ENCODE assay signal across 9 mouse cellular contexts in the genomic region with DNA sequence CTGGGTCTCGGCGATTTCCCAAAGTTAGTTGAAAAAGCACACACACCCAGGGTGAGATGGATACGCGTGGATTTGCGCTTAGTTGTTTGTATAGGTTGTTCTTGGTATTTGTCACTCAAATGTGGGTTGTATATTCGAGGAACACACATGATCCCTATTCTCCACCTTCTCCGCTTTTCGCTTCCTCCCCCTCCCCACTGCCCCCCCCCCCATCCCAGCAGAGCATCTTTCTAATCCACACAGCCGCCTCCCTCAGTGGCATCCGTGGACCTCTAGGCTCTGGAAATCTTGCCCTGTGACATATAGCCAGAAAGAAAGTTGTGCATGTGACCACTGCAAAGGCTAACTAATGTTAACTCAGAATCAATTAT. TPM values are rescaled to one million over a fixed set of nuclear protein-coding genes. Genes with fewer than 3 reads are reported as not detected.
DNase-seq lines count a peak whose midpoint lies in the region; ATAC-seq and TF ChIP-seq lines count a peak whose summit lies in the region.
"Had no signal": no experiment of that assay in that cellular context is flagged by ENCODE, and none has a peak within 500 bp of the region (broad histone marks: within the 10 kb centered on the region; RNA-seq: fewer than 3 reads in every experiment).

A gene (minus strand): TSS at position 101 of the 371 bp plus-strand sequence.

- H3K27me3 ChIP-seq in heart, postnatal 0 days (ENCODE audit: control insufficient read depth, insufficient read depth, low read length), result peaks cover 47% of the 10 kb centered on the region
- peaks cover 52% of the 10 kb centered on the region for H3K27me3 ChIP-seq in hindbrain, embryonic 13.5 days
- peaks cover 51% of the 10 kb centered on the region for H3K27me3 ChIP-seq in midbrain, embryonic 13.5 days
- H3K27me3 ChIP-seq: Patski had no signal

- 18% methylated on average over 10 of the region's 10 CpGs for WGBS in heart, postnatal 0 days
- WGBS in hindbrain, embryonic 13.5 days, result 12% methylated on average over 10 of the region's 10 CpGs
- WGBS in midbrain, embryonic 13.5 days, result 8% methylated on average over 9 of the region's 10 CpGs

- DNase-seq in heart, postnatal 0 days (ENCODE audit: low spot score), result no peak
- DNase-seq in heart, postnatal 36 days, result no peak
- no peak for DNase-seq in embryo, embryonic 10.5 days (ENCODE audit: low spot score)
- DNase-seq in urinary bladder, adult 2 months (ENCODE audit: low spot score), result no peak
- no peak for DNase-seq in right cerebral cortex, postnatal 25 days

- H3K4me3 ChIP-seq in heart, postnatal 0 days (ENCODE audit: low read depth, low read length), result peak within 1 kb of the TSS; percentile 51
- H3K4me3 ChIP-seq in brown adipose tissue, adult 24 weeks (ENCODE audit: insufficient read depth, low read depth, low read length), result peak within 1 kb of the TSS; percentile 51
- H3K4me3 ChIP-seq in hindbrain, embryonic 13.5 days, result peak within 1 kb of the TSS; percentile 61
- peak within 1 kb of the TSS; percentile 64 for H3K4me3 ChIP-seq in midbrain, embryonic 13.5 days (replicated peaks)

- no peak for ATAC-seq in heart, postnatal 0 days (ENCODE audit: insufficient read depth, low read depth)
- ATAC-seq in hindbrain, embryonic 13.5 days (ENCODE audit: low FRiP score), result no peak
- no peak; the same call in 1 of the 2 replicates for ATAC-seq in midbrain, embryonic 13.5 days

- intact Hi-C loops in heart, postnatal 36 days (cut with DNase I), result loop anchor here (1.0 to 2.0 kb wide), 2 partner anchors 34 to 75 kb away; no protein-coding TSS in a partner anchor

- peak within 1 kb of the TSS; percentile 78 for H3K4me2 ChIP-seq in heart, postnatal 0 days (ENCODE audit: low read depth, low read length)
- peak within 1 kb of the TSS; percentile 99 for H3K4me2 ChIP-seq in hindbrain, embryonic 13.5 days
- peak within 1 kb of the TSS; percentile 99 for H3K4me2 ChIP-seq in midbrain, embryonic 13.5 days (replicated peaks)

- TF ChIP-seq EP300 in heart, postnatal 0 days (IDR thresholded peaks at IDR 0.05; ENCODE audit: low read depth), result no peak

- H3K27ac ChIP-seq in heart, postnatal 0 days (ENCODE audit: low read depth), result no peak within 1 kb of the TSS
- H3K27ac ChIP-seq in brown adipose tissue, adult 24 weeks (replicated peaks; ENCODE audit: low read depth, low read length), result no peak within 1 kb of the TSS
- H3K27ac ChIP-seq in hindbrain, embryonic 13.5 days, result peak within 1 kb of the TSS; percentile 70
- 0 out of 2 replicates have a peak within 1 kb of the TSS, but pooled peaks have one; percentile 19 for H3K27ac ChIP-seq in midbrain, embryonic 13.5 days

- H3K9ac ChIP-seq in heart, postnatal 0 days (replicated peaks; ENCODE audit: low read depth, low read length), result peak within 1 kb of the TSS; percentile 28; the same call in 1 of the 2 replicates
- peak within 1 kb of the TSS; percentile 76 for H3K9ac ChIP-seq in hindbrain, embryonic 13.5 days
- peak within 1 kb of the TSS; percentile 69 for H3K9ac ChIP-seq in midbrain, embryonic 13.5 days (replicated peaks)

- H3K4me1 ChIP-seq in heart, postnatal 0 days (ENCODE audit: control insufficient read depth, insufficient read depth), result peaks cover 11% of the 10 kb centered on the region
- peaks cover 4% of the 10 kb centered on the region; the same call in 1 of the 2 replicates for H3K4me1 ChIP-seq in brown adipose tissue, adult 24 weeks (ENCODE audit: control insufficient read depth, insufficient read depth, insufficient read length, low read length)
- H3K4me1 ChIP-seq in hindbrain, embryonic 13.5 days (replicated peaks), result peaks cover 17% of the 10 kb centered on the region
- H3K4me1 ChIP-seq in midbrain, embryonic 13.5 days (replicated peaks), result peaks cover 15% of the 10 kb centered on the region; the same call in 1 of the 2 replicates

- TF ChIP-seq CTCF in heart, postnatal 0 days (IDR thresholded peaks at IDR 0.05; ENCODE audit: low read depth), result no peak

- no peaks in the 10 kb centered on the region for H3K36me3 ChIP-seq in heart, postnatal 0 days (replicated peaks; ENCODE audit: control insufficient read depth, insufficient read depth, low read length)
- H3K36me3 ChIP-seq in hindbrain, embryonic 13.5 days, result no peaks in the 10 kb centered on the region
- H3K36me3 ChIP-seq in midbrain, embryonic 13.5 days, result no peaks in the 10 kb centered on the region

- H3K9me3 ChIP-seq in heart, postnatal 0 days (replicated peaks; ENCODE audit: control insufficient read depth, low read length), result no peaks in the 10 kb centered on the region
- no peaks in the 10 kb centered on the region for H3K9me3 ChIP-seq in hindbrain, embryonic 13.5 days
- no peaks in the 10 kb centered on the region for H3K9me3 ChIP-seq in midbrain, embryonic 13.5 days

RNA-seq across cellular contexts. Expression of the gene that starts here (rescaled TPM):
- total RNA-seq in heart, postnatal 0 days (2014; rRNA removed; ENCODE audit: low replicate concordance), result not detected in 2 replicates
- polyA plus RNA-seq in heart, postnatal 0 days (2015; fragmentation: Nextera tagmentation; extraction: Ambion mirVana), result 0.07 TPM in 1 of 2 replicates, not detected in the other
- under 1 TPM in 1 of 2 experiments, not detected in 1; 0.14 TPM for total RNA-seq in heart, postnatal 36 days (2021)
- not detected in 2 replicates for polyA plus RNA-seq in brown adipose tissue, adult 24 weeks (2012; ENCODE audit: insufficient read depth, insufficient read length, missing spikeins)
- polyA plus RNA-seq in hindbrain, embryonic 13.5 days (2015; fragmentation: Nextera tagmentation; extraction: Ambion mirVana), result 1.8 and 1.9 TPM in 2 replicates
- 1.1 and 1.3 TPM in 2 replicates for polyA plus RNA-seq in midbrain, embryonic 13.5 days (2015; fragmentation: Nextera tagmentation; extraction: Ambion mirVana)
- polyA plus RNA-seq in urinary bladder, adult 2 months (2012; rRNA removed), result not detected in 2 replicates
- polyA plus RNA-seq: Patski had no signal

Comparison
In these comparisons a context has a peak if more than half of its experiments do, and no peak if none do; other contexts are left out.
1. H3K27ac ChIP-seq: peak in hindbrain, embryonic 13.5 days (single experiment) and midbrain, embryonic 13.5 days (single experiment); none in heart, postnatal 0 days (single experiment) and brown adipose tissue, adult 24 weeks (single experiment).
2. Peak in every context shown above with its lines, with median percentiles within 50 percentile points of each other: H3K4me2 ChIP-seq, H3K4me3 ChIP-seq and H3K9ac ChIP-seq.